In the genomic region with DNA sequence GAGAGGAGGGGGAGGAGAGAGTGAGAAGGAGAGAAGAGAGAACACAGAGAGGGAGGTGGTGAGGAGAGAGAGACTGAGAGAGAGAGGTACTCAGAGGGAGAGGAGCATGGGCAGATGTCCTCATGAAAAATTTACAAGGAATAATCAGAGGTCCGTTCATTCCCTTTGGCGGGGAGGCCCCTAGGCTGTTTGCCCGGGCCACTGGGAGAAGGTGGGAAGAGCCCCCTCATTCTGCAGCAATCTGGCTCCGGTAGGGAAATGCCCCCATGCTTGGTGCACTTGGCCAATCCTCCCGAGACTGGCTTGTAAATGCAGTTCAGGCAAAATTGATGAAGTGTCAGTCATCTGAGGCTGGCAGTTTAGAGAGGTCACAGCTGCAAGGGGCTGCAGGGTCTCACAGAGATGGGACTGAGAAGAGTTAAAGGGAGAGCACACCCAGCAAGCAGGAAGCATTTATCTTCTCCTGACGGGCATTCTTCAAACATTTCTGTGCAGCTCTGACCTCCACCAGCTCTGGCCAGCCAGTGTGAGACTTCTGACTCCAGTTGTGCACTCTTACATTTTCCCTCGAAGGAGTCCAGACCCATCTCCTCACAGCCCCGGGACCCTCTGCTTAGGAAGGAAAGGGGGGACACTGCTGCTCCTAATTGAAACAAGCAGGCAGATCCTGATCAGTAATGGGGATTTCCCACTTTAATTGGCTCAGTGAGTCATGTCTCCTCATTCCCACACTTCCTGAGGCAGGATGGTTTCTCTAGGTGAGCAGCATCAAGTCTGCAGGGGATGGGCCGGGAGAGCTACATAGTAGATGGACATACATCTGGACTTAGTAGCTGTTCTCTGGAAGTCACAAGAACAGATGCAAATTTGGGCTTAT, we compare ENCODE assay signal across 10 mouse cellular contexts.
DNase-seq lines count a peak whose midpoint lies in the region; ATAC-seq lines count a peak whose summit lies in the region.
"Had no signal": no experiment of that assay in that cellular context is flagged by ENCODE, and none has a peak within 500 bp of the region (broad histone marks: within the 10 kb centered on the region; RNA-seq: fewer than 3 reads in every experiment).

No protein-coding gene starts in this region.

- no peak overlapping the region for H3K4me3 ChIP-seq in liver, embryonic 11.5 days (ENCODE audit: low read depth, low read length)
- no peak overlapping the region for H3K4me3 ChIP-seq in liver, embryonic 12.5 days
- no peak overlapping the region for H3K4me3 ChIP-seq in forebrain, embryonic 10.5 days
- H3K4me3 ChIP-seq in limb, embryonic 10.5 days = peak overlapping the region; percentile 32
- no peak overlapping the region for H3K4me3 ChIP-seq in neural tube, embryonic 13.5 days
- H3K4me3 ChIP-seq: megakaryocyte, embryonic 14.5 days had no signal

- H3K27ac ChIP-seq in liver, embryonic 11.5 days (ENCODE audit: low read depth, low read length) = no peak overlapping the region
- H3K27ac ChIP-seq in liver, embryonic 12.5 days = no peak overlapping the region
- peak overlapping the region; percentile 83 for H3K27ac ChIP-seq in forebrain, embryonic 10.5 days
- H3K27ac ChIP-seq in limb, embryonic 10.5 days = peak overlapping the region; percentile 88
- H3K27ac ChIP-seq in neural tube, embryonic 13.5 days (replicated peaks) = peak overlapping the region; percentile 96

- DNase-seq in liver, embryonic 11.5 days (ENCODE audit: low spot score) = peak; percentile 32
- DNase-seq in forebrain, embryonic 10.5 days (ENCODE audit: extremely low spot score, low spot score) = no peak
- peak; percentile 68 for DNase-seq in limb, embryonic 10.5 days (ENCODE audit: low spot score)
- DNase-seq in urinary bladder, adult 2 months (ENCODE audit: low spot score) = no peak
- DNase-seq in layer of hippocampus, postnatal 25 days (ENCODE audit: extremely low spot score in 1 of 2, low spot score in 1 of 2) = no peak
- no peak for DNase-seq in kidney, postnatal 14 days
- DNase-seq: heart, postnatal 14 days had no signal

- H3K4me2 ChIP-seq in liver, embryonic 11.5 days = no peak overlapping the region
- H3K4me2 ChIP-seq in liver, embryonic 12.5 days = no peak overlapping the region
- H3K4me2 ChIP-seq in neural tube, embryonic 13.5 days = peak overlapping the region; percentile 48

- no peak for ATAC-seq in liver, embryonic 11.5 days (replicated peaks; ENCODE audit: low FRiP score)
- ATAC-seq in liver, embryonic 12.5 days = no peak
- peak; percentile 82 for ATAC-seq in neural tube, embryonic 13.5 days (ENCODE audit: low read depth)

- H3K9me3 ChIP-seq in liver, embryonic 11.5 days (ENCODE audit: control insufficient read depth, low read length) = no peaks in the 10 kb centered on the region
- no peaks in the 10 kb centered on the region for H3K9me3 ChIP-seq in liver, embryonic 12.5 days (replicated peaks)
- no peaks in the 10 kb centered on the region; the same call in 1 of the 2 replicates for H3K9me3 ChIP-seq in forebrain, embryonic 10.5 days
- H3K9me3 ChIP-seq in limb, embryonic 10.5 days (replicated peaks) = no peaks in the 10 kb centered on the region
- no peaks in the 10 kb centered on the region for H3K9me3 ChIP-seq in neural tube, embryonic 13.5 days
- H3K9me3 ChIP-seq: megakaryocyte, embryonic 14.5 days had no signal

- no peaks in the 10 kb centered on the region for H3K4me1 ChIP-seq in liver, embryonic 11.5 days (replicated peaks; ENCODE audit: control insufficient read depth, insufficient read depth, low read length)
- H3K4me1 ChIP-seq in liver, embryonic 12.5 days = 0 out of 2 replicates have a peak, but pooled peaks cover 5% of the 10 kb centered on the region
- H3K4me1 ChIP-seq in forebrain, embryonic 10.5 days = peaks cover 29% of the 10 kb centered on the region
- peaks cover 53% of the 10 kb centered on the region for H3K4me1 ChIP-seq in limb, embryonic 10.5 days
- H3K4me1 ChIP-seq in neural tube, embryonic 13.5 days (replicated peaks) = peaks cover 40% of the 10 kb centered on the region
- H3K4me1 ChIP-seq: megakaryocyte, embryonic 14.5 days had no signal

- no peaks in the 10 kb centered on the region for H3K27me3 ChIP-seq in liver, embryonic 11.5 days (replicated peaks; ENCODE audit: control insufficient read depth, insufficient read depth, low read length)
- H3K27me3 ChIP-seq in liver, embryonic 12.5 days (replicated peaks) = peaks cover 3% of the 10 kb centered on the region; the same call in 1 of the 2 replicates
- no peaks in the 10 kb centered on the region for H3K27me3 ChIP-seq in forebrain, embryonic 10.5 days (ENCODE audit: poor library complexity, severe bottlenecking)
- no peaks in the 10 kb centered on the region for H3K27me3 ChIP-seq in limb, embryonic 10.5 days (ENCODE audit: low read depth, poor library complexity, severe bottlenecking)
- H3K27me3 ChIP-seq in neural tube, embryonic 13.5 days = no peaks in the 10 kb centered on the region

- WGBS in liver, embryonic 11.5 days = 37% methylated on average over 9 of the region's 9 CpGs
- WGBS in liver, embryonic 12.5 days (ENCODE audit: insufficient replicate concordance) = 31% methylated on average over 9 of the region's 9 CpGs
- 52% methylated on average over 9 of the region's 9 CpGs for WGBS in forebrain, embryonic 10.5 days
- 3% methylated on average over 9 of the region's 9 CpGs for WGBS in limb, embryonic 10.5 days
- 6% methylated on average over 9 of the region's 9 CpGs for WGBS in neural tube, embryonic 13.5 days

- H3K9ac ChIP-seq in liver, embryonic 11.5 days (ENCODE audit: low read depth, low read length) = no peak overlapping the region
- no peak overlapping the region for H3K9ac ChIP-seq in liver, embryonic 12.5 days
- peak overlapping the region; percentile 51 for H3K9ac ChIP-seq in neural tube, embryonic 13.5 days

- H3K36me3 ChIP-seq in liver, embryonic 11.5 days (ENCODE audit: control insufficient read depth, insufficient read depth, low read length) = no peaks in the 10 kb centered on the region
- no peaks in the 10 kb centered on the region for H3K36me3 ChIP-seq in liver, embryonic 12.5 days
- H3K36me3 ChIP-seq in forebrain, embryonic 10.5 days (replicated peaks) = no peaks in the 10 kb centered on the region
- H3K36me3 ChIP-seq in limb, embryonic 10.5 days = no peaks in the 10 kb centered on the region
- no peaks in the 10 kb centered on the region for H3K36me3 ChIP-seq in neural tube, embryonic 13.5 days

Comparison
In these comparisons a context has a peak if more than half of its experiments do, and no peak if none do; other contexts are left out.
1. DNase-seq: peak in liver, embryonic 11.5 days (single experiment) and limb, embryonic 10.5 days (single experiment); none in forebrain, embryonic 10.5 days (single experiment), urinary bladder, adult 2 months (single experiment), layer of hippocampus, postnatal 25 days (0 of 2) and kidney, postnatal 14 days (single experiment).
2. H3K27ac ChIP-seq: peak in forebrain, embryonic 10.5 days (single experiment), limb, embryonic 10.5 days (single experiment) and neural tube, embryonic 13.5 days (single experiment); none in liver, embryonic 11.5 days (single experiment) and liver, embryonic 12.5 days (single experiment).